Mouse (Mus musculus) c-Kit-positive CD71-positive TER-119-positive erythroid progenitor cells, embryonic 14.5 days (primary cell): Measurements from ENCODE around the gene Rgs17.
A peak's percentile ranks its signal among the peaks of the same experiment; 100 is the strongest.
"Not testable (repeated sequence)": the region's sequence is repeated elsewhere in the genome, so short reads cannot be mapped to it uniquely, and the experiment has no call there.

Source experiments
- DNase-seq: peaks from one replicate; pipeline ENCODE4 v3.0.0-alpha.2; 2013; ENCODE audit warnings: low spot score

The Rgs17 gene

DNA sequence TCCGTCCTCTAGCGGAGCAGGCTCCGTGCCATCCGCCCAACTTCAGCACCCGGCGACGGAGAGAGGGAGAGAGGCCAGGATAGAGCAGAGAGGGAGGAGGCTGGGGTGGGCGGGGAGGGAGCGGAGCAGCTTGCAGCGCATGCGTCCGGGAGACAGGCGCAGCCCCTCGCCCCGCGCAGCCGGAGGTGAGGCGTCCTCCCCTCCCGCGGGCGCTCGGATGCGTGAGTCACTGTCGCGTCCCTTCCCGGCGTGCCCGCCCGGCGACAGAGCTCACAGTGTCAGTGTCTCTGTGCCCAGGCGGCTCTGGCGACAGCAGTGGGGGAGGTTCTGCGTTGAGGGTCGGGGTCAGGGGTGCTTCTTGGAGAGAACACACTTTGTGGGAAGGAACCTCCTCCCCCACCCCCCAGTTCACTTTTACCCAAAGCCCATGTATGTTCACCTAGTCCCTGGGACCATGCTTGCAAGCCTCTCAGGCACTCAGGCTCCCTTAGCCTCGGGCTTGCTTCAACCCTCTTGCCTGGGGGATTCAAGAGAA lies at the start of gene Rgs17:
Gene Rgs17 (minus strand): TSS at position 107 of the 535 bp plus-strand sequence.
- DNase-seq: no peak

DNA sequence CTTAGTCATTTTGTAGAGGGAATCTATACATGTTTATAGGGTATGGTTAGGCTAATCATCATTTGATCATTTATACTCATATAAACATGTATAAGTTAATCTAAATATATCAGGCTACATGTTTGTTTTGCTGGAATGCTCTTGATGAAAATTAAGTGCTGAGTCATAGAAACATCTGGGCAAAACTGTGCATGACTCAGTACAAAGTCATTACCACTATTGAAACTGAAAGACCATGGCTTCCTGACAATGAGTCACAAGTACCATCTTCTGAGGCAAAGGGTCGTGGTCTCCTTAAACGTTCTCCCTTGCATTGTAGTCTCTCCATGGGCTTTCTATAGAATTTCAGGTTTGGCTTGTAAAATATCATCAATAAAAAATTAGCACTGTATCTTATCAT lies 45.5 kb upstream of the Rgs17 start:
- no peak for DNase-seq

DNA sequence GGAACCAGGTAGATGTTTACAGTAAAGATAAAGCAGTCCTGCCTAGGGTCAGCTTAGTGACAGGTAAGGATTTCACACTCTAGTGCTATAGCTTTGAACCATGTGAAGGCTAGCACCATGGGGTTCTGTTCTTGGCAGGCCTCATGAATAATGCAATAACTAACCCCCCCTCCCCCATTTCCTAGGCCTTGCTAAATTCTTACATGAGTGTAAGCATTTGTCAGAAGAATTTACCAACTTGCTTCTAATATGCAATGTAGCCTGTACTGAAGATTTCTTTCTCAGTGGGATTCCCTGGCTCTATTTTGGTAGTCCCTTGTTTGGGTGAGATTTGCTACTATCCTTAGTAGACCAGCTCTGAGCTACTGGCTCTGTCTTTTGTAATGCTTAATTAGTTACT lies 31.6 kb upstream of the Rgs17 start:
- not testable (repeated sequence) for DNase-seq

DNA sequence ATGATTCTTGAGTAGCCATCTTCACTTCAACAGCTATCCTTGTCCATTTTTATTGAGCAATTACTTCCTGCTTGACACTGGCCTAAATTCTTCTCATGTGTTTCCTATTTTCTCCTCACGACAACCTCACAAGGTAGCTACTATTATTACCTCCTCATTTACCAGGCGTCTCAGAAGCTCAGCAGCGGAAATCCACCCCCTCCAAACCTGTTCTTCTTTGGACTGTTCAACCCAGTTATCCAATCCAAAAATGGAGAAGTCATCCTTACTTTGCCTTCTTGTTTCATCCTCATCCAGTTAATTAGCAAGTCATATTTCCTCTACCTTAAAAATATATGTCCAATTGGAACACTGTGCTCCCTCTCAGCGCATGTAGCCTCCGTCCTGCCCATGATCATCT lies 2.1 kb upstream of the Rgs17 start:
- DNase-seq: no peak

DNA sequence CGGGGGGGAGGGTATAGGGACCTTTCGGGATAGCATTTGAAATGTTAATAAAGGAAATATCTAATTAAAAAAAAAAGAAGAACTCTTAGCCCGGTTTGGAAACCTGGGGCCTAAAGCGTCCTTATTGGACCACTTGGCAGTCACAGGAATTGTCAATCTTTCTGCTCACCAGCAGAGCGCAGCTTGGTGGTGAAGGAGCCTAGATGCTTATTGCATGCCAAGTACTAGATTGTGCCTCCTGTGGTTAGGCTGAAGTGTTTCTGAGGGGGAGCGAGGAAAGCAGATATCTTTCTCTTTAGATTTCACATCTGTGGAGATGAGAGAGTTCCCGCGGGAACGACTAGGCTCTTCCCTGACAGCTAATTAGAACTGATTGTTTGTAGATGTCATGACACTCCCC lies 896 bp upstream of the Rgs17 start:
- DNase-seq: no peak

DNA sequence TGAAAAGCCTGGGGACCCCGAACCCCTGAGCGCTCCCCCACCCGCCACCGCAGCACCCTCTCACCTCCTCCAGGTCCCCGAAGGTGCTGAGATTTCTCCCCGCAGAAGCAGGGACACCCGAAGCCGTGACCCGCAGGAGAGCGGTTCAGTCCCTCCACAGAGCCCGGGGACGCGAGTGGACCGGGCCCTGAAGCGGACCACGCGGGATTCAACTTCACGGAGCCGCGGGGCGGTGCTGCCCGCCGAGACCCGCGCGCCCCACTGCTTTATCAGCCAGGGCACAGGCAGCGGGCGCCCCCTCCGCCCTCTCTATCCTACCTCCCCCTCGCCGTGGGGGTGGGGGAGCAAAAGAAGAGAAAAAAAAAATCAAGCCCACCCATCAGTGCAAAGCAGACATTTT lies 429 bp downstream of the Rgs17 start:
- no peak for DNase-seq

DNA sequence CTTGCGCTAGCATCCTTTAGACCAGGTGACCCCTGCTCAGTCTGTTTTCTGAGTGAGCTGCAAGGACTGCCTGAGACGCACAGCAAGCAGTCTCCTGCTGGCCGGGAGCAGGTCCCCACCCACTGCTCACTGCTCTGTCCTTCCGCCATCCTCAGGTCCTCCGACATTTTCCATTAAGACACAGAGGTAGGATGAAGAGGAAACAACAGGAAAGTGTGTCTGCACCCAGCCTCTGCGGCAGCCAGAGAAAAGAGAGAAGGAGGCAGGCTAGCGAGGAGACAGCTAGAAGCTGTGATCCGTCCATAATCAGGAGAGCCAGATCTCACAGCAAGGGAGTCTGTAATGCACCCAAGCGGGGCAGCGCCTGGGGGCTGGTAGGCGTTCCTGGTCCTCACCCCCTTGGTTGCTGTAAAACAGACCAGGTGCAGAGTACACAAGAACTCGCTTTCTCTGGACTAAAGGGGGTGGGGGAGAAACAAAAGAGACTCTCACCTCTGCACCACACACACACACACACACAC lies 1.1 kb downstream of the Rgs17 start:
- no peak for DNase-seq

DNA sequence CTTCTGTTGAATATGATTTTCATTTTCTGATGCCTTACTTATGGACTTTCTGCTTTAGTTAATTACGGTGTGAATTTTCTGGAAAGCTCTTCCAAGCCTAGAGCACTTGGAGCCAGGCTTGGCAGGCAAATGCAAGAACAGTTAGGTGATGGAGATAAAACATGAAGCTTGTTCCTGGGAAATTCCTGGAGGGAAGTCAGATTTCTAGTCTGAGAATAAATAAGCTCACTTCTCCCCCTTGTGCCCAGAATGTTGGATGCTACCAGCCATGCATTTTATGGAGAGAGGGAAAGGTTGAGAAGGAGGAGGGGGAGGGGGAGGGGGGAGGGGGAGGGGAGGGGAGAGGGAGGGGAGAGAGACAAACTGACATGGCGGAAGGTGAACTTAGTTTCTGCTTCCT lies 17.8 kb downstream of the Rgs17 start:
- no peak for DNase-seq

DNA sequence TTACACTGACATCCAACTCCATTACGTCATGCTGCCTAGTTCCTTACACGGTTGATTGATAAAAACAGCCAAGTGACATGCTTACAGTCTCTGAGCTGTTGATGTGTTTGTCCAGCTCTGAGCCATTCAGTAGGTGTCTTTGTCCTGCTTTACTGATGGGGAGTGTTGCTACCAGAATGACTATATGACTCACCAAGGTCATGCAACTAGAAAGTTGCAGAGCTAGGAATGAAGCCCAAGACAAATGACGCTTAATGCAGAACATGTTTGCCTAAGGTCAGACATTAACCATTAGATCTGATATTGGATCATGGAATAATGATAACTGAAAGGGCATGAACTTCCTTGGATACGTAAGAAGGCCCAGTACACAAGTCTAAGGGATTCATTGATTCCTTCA lies 20.4 kb downstream of the Rgs17 start:
- DNase-seq: no peak

DNA sequence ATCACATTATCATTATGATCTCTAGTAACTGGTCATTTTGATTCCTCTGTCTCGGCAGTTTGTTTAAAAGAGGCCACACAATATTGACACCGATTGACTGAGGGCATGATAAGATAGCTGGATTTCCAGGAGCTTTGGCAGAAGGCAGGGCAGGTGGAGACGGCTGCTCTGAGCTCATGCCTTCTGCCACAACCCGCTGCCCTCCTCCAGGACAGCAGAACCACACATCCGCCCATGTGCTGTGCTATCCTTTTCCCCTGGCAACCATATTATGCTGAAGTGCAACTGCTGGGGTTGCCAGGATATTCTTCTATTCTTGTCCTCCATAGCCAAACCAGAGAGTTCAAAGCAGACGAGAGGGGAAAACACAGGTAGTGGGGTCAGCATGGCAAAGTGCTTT lies 21.5 kb downstream of the Rgs17 start:
- DNase-seq: no peak

DNA sequence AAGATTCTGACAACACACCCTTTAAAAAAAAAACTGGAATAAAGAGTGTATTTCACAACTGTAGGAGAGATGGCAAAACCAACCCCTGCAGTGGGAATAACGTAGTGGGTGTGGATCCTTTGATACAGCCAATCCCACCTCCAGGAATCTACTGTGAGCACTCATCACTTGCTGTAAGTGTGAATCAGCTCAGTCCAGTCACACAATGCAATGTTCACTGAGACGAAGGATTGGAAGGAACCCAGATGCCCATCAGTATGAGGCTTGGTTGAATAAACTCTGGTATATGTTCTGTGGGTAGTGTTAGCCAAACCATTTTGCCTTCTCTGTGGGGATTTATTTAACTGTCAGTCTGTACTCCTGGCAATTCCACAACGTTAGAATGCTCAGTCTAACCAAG lies 45.1 kb downstream of the Rgs17 start:
- no peak for DNase-seq

DNA sequence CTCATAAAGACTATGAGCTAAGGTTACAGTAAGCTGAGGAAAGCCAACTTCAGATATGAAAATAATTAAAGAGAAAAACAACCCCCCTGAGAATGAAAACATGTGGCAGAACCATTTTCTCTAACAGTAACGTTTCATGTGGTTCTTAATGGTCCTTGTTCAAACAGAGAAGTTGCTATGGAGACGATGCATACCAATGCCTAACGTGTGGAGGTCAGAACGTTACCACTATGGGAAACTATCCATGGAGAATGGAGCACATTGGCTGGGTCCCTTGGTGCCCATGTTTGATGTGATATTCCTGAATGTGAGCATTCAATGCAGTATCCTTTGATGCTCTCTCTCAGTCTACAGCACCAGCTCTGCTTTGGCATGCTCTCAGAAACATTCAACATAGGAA lies 51.1 kb downstream of the Rgs17 start:
- no peak for DNase-seq

DNA sequence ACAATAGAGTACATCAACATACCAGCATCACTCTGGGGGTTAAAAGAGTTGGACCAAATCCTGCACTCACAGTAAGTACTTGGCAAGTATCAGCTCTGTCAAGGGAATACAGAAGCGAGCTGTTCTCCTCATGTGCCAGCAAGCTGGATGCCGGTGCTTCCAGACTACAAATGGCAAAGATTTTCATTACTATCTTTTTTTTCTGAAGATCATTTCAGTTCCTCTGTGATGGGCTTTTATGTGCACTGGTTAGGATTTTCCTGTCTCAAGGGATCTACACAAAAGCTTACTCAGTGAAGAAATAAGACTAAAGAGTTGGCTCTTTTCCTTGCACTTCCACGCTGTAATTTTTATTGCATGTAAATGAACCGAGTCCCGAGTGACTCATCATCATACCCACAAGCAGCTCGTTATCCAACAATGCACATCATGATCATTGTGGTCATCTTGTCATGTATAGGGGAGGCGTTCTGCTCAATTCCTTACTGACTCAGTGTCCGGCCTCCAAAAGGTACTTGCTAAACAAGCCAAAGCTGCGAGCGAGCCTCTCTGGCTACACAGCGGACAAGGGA lies 54.1 kb downstream of the Rgs17 start:
- no peak for DNase-seq

DNA sequence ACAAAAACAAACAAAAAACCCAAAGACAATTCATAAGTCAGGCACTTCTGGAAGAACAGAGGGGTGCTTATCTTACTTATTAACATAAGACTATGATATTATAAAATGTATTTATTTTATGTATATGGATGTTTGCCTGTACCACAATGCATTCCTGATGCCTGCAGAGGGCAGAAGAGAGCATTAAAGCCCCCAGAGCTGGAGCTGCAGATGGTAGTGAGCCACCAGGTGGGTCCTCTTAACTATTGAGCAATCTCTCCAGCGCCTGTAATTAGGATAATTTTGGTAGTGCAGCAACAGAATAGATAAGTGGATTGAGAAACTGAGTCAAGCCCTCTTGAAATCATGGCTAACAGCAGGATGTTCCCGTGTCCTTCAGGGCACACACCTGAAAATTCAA lies 56.2 kb downstream of the Rgs17 start:
- no peak for DNase-seq

DNA sequence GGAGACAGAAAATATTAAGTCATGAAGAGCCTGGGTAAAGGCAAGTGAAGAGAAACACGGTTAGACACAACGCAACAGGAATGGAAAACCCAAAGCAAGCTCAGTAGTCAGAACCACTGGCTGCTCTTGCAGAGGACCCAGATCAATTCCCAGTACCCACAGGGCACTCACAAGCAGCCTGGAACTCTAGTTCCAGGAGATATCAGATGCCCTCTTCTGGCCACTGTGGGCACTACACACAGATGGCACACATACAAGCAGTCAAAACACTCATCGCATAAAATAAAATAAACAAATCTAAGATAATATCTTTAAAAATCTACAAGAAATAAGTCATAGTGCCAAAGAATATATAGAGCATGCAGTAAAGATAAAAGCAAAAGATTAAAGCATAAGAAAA lies 59.5 kb downstream of the Rgs17 start:
- no peak for DNase-seq

DNA sequence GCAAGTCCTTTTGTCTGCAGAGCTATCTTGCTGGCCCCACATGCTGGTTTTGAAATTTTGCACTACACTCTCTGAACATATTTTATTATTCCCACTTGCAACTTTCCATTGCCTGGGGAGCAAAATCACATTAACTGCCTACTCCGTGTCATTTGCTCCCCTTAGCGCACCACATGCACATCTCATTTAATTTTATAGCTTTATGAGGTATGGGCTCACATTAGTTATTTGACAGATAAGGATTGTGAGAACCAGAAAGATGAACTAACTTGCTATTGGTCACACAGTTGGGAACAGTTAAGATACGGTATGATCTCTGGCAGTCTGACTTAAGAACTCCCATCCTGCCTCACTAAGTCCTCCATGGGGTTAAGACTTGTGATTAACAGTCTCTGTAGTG lies 61.4 kb downstream of the Rgs17 start:
- DNase-seq: no peak

DNA sequence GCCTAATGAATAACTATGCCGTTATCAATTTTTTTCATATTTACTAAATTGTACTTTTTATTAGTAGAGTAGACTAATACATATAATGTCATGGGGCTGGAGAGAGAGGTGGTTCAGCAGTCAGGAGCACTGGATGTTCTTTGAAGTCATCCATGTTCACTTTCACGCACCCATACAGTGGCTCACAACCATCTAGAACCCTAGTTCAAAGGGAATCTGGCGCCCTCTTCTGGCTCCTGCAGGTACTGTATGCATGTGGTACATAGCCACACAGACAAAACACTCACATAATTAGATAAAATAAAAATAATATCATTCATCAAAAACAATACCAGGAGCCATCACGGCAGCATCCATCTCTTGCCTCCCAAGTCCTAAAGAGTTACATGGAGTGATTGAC lies 62.5 kb downstream of the Rgs17 start:
- DNase-seq: peak; percentile 22

DNA sequence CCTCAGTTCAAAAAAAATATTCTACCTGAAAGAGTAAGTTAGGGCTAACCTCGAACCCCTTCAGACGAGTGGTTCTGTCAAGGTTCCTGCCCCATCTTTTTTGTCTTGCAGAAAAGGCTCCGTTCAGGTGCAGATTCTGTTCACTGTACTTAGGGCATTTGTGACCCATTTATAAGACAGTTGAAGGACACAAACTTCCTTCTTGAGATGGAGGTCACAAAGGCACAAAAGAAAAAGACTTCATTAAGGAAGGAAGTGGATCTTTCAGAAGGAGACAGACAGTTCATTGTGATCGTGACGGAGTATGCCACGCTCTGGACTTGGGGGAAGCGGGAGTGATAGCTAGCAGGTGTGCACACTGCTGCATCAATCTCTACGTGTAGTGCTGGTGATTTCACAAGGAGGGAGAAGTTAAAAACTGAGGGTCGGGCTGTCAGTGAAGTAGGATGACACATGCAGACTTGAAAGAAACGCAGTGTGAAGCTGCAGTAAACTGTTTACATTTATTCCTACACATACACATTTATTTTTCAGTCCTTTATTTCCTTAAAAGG lies 64.1 kb downstream of the Rgs17 start:
- DNase-seq: no peak

DNA sequence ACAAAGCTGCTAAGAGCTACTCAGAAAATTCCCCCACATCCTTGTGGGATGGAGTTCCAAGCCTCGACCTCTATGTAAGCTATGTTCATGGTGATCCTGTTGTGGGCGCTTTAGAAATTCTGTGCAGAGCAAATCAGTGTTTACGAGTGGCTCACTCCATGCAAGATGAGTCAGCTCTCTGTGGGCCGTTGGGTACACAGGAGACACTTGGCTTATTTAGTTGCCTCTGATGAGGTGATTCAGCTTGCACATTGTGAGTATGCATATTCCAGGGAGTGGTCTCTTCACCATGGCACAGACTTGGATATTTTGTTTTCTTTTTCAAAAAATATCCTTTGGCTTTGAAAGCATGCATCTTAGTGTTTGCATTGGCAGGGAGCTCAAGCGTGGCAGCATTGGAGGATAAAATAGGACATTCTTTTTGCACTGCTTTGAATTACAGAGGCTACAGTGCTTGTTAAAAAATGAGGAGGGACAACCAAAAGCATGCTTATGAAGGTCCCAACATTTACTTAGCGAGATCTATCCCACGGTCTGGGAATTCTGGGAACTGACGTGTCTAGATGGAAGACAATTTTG lies 68.8 kb downstream of the Rgs17 start:
- DNase-seq: no peak

DNA sequence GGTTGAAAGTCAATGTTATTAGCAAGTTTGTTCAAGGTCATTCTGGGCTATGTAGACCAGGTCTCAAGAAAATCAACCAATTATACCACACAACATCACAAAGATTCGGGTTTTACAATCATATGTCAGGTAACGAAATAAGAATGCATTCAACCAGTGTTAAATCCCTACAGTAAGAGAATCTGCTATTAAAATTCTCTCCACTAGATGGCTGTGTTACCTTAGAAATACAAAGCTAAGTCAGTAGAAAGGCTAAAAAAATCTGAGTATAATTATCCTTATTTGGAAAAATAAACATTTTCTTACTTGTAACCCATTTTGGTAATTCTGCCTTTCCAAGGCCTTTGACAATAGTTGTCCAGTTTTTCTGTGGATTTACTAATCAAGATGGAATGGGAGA lies 75.3 kb downstream of the Rgs17 start:
- DNase-seq: no peak

DNA sequence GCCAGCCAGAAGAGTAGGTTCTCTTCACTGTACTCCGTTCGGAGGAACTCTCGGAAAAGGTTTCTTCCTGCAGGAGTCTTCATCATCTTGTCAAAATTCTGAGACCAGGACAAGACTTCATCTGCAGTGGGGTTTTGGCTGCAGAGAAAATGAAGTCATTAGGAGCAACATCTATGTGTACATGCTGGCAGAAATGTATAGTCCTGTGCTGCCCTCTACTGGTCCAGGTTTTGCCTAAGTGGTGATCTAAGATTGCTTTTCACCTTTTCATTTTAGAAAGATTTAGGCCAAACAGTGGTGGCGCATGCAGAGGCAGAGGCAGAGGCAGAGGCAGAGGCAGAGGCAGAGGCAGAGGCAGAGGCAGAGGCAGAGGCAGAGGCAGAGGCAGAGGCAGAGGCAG lies 80.8 kb downstream of the Rgs17 start:
- peak; percentile 66 for DNase-seq

DNA sequence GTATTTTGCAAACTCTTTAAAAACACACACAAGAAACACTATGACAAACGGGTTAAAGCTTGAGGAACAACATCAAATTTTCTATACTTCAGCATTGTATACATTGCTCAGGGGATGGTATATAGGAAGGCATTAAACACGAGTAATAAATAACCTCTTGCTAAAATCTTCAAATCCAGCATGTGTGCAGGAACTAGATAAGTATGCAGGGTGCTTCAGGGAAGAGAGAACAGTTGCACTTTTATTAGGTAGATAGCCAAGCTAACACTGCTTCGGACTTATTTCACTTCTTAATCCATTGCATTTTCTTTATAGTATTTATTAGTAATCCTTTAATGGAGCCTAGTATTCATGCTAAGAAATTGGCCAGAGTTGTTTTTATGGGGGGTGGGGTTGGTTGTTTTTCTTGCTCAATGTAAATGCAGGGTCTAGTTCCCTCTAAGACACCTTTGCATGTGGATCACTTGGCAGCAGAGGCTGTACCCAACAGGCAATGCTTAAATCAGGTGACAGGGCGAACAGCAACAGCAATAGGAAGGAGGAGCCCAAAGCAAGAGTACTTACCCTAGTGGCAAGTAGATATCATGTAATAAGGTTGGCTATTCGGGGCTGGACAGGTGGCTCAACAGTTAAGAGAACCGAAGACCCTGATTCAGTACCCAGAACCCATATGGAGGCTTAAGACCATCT lies 95.7 kb downstream of the Rgs17 start:
- no peak for DNase-seq

DNA sequence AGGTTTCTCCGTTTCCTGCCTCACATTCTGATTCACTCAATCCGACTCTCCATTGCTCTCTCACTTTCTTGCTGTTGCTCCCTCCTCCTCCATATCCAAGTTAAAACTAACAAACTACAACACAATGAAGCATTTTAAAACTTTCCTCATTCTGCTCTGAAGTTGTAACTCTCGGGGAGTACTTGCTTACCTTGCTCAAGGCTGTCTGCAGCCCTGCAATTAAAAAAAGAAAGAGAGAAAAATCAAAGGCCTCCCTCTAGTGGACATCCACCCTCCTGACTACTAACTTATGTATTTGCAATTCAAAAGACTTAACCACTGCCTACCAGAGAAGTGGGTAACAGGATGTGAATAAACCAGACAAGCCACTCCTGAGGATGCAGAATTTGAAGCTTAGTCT lies 97.4 kb downstream of the Rgs17 start:
- peak; percentile 70 for DNase-seq
